Mouse (Mus musculus) lung, embryonic 15.5 days (tissue): Measurements from ENCODE around the gene Ubp1. TPM values are rescaled to one million over a fixed set of nuclear protein-coding genes. Genes with fewer than 3 reads are reported as not detected.

Source experiments
- ATAC-seq: fragments of 200-750 bp; cut with Nextera tagmentation; 2 replicates; pipeline ENCODE4 v1.8.0; 2017; ENCODE audit warnings: moderate number of reproducible peaks, borderline replicate concordance; ENCODE audit not compliant: low FRiP score, low TSS enrichment; ENCODE audit errors: extremely low read depth
- H3K27ac ChIP-seq: fragments of 300-500 bp; sonication (generic); 2 replicates; pipeline ENCODE4 v1.5.1; 2015; ENCODE audit warnings: moderate library complexity, mild to moderate bottlenecking, inconsistent platforms
- H3K27me3 ChIP-seq: fragments of 300-500 bp; sonication (generic); 2 replicates; pipeline ENCODE4 v1.6.1; 2015; ENCODE audit warnings: inconsistent platforms
- H3K36me3 ChIP-seq: fragments of 300-500 bp; sonication (generic); 2 replicates; pipeline ENCODE4 v1.6.1; 2015; ENCODE audit warnings: inconsistent platforms
- H3K4me1 ChIP-seq: fragments of 300-500 bp; sonication (generic); 2 replicates; pipeline ENCODE4 v1.6.1; 2015; ENCODE audit warnings: inconsistent platforms
- H3K4me2 ChIP-seq: fragments of 300-500 bp; sonication (generic); 2 replicates; pipeline ENCODE4 v1.6.1; 2015; ENCODE audit warnings: inconsistent platforms, mild to moderate bottlenecking, moderate library complexity
- H3K4me3 ChIP-seq: fragments of 300-500 bp; sonication (generic); 2 replicates; pipeline ENCODE4 v1.5.1; 2015; ENCODE audit warnings: mild to moderate bottlenecking, inconsistent platforms
- H3K9ac ChIP-seq: fragments of 300-500 bp; sonication (generic); 2 replicates; pipeline ENCODE4 v1.6.1; 2015; ENCODE audit warnings: inconsistent platforms
- H3K9me3 ChIP-seq: fragments of 300-500 bp; sonication (generic); 2 replicates; pipeline ENCODE4 v1.6.1; 2016; ENCODE audit warnings: inconsistent platforms
- WGBS: fragments of 180-500 bp; shearing (Covaris S2); methylation state at CpG from one replicate; pipeline ENCODE4 v1.1.7; 2015; 5-methylcytosine and 5-hydroxymethylcytosine counted together
- polyA plus RNA-seq: library from polyadenylated mRNA; unstranded; fragments of >200 nt; fragmentation: Nextera tagmentation; extraction: Ambion mirVana; gene quantifications from 2 replicates; pipeline ENCODE4 v1.2.1, GENCODE M21; 2015

The Ubp1 gene
- polyA plus RNA-seq, 1 experiment from 2014 or later = 33.8 TPM

DNA sequence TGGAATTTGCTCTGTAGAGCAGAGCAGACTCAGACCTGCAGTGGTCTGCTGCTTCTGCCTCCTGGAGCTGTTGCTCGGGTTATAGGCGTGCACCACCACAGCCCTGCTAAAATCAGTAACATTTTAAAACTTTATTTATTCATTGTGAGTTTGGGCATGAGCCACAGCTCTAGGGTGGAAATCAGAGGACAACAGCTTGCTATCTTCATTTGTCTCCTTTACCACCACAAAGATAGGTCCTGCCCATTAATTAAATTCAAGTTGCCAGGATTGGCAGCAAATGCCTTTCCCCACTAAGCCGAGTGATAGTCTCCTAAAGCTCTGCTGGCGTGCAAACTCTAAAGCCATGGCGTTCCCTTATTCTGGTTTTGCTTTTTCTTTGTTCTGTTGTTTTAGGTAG, 4.9 kb downstream of the Ubp1 start:
- Histone ChIP-seq H3K9ac (no peak overlapping the region), H3K4me1 (peaks cover 21% of the 10 kb centered on the region), H3K4me3 (no peak overlapping the region), H3K27me3 (no peaks in the 10 kb centered on the region), H3K27ac (no peak overlapping the region), H3K36me3 (no peaks in the 10 kb centered on the region), H3K4me2 (no peak overlapping the region), H3K9me3 (no peaks in the 10 kb centered on the region)
- ATAC-seq = no peak
- WGBS = 80% methylated on average over 5 of the region's 5 CpGs

DNA sequence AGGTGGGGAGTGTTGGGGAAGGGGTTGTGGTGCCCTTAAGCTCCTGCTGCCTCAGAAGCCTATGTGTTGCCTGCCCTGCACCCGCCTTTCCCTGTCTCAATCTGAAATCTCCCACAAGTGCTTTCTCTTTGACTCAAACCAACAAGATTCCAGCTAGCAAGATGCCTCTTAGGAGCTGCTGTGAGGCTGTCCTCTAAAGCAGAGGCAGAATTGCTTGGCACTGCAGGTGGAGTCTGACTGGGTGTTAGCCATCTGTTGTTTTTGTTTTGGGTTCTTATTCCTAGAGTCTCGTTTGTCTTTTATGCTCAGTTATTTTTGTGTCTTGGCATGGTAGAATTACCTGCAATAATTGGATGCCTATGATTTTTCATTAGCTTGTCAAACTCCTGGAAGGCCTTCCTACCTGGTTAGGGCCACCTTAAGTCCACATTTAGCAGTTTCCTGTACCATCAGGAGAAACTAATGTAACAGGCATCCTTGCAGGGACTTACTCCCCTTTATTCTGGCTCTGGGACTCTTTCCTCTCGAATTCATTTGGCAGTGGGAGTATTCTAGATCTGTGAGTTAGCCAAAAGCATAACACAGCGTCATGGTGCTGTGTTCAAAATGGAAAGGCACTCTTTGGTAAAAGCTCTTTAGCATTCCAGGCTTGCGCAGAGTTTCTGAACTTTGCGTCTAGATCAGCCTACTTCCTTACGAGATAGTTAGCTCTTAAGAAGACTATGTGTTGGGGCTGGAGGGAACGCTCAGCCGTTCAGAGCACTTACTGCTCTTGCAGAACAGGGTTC, 8.5 kb downstream of the Ubp1 start:
- Histone ChIP-seq H3K4me2 (no peak overlapping the region), H3K4me1 (peaks cover 6% of the 10 kb centered on the region; the same call in 1 of the 2 replicates), H3K36me3 (no peaks in the 10 kb centered on the region), H3K4me3 (no peak overlapping the region), H3K9me3 (no peaks in the 10 kb centered on the region), H3K27ac (no peak overlapping the region), H3K27me3 (no peaks in the 10 kb centered on the region), H3K9ac (no peak overlapping the region)
- 78% methylated on average over 9 of the region's 9 CpGs for WGBS
- no peak for ATAC-seq

DNA sequence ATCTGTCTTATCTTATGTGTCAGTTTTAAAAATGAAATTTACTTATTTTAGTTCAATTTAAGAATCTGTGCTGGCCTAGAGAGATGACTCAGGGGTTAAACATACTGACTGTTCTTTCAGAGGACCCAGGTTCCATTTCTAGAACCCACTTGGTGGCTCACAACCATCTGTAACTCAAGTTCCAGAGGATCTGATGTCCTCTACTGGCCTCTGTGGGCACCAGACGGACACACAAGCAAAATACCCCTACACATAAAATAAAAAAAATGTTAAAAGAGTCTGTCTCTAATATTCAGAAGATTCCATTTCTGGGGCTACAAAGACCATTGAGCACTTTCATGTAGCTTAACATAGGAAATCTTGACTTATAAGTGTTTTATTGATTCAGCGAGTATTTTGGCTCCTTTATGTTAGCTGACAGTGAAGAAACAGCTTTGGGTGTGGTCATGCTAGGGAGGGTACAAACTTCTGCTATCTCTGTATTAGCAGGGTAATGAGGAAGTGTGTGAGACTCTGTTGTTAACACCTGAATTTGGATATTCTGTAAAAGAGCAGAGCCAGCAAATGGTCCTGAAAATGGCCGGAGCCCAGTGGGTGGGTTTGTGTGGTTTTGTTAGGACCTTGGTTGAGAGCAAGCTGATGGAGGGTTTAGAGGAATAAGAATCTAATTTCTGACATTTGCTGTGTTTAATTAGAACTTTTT, 10.5 kb downstream of the Ubp1 start:
- ATAC-seq = no peak
- Histone ChIP-seq H3K4me1 (no peaks in the 10 kb centered on the region), H3K27me3 (no peaks in the 10 kb centered on the region), H3K27ac (no peak overlapping the region), H3K4me3 (no peak overlapping the region), H3K36me3 (peaks cover 8% of the 10 kb centered on the region), H3K9ac (no peak overlapping the region), H3K9me3 (no peaks in the 10 kb centered on the region), H3K4me2 (no peak overlapping the region)
- WGBS = 76% methylated on average over 3 of the region's 3 CpGs

DNA sequence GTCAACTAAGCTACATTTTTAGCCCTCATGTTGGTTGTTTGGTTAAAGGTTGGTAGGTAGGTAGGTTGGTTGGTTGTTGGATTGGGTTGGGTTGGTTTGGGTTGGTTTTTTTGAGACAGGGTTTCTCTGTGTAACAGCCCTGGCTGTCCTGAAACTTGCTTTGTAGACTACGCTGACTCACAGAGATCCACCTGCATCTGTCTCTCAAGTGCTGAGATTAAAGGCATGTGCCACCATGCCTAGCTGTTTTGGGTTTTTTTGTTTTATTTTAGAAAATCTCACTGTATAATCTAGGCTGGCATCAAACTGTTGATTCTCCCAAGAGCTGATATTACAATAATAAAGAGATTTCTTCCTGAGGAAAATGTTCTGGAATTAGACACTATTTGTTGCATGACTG, 12.6 kb downstream of the Ubp1 start:
- H3K27ac ChIP-seq = no peak overlapping the region
- no peaks in the 10 kb centered on the region for H3K9me3 ChIP-seq
- H3K4me1 ChIP-seq = no peaks in the 10 kb centered on the region
- peaks cover 21% of the 10 kb centered on the region for H3K36me3 ChIP-seq
- WGBS = 94% methylated on average over 1 of the region's 1 CpGs
- H3K4me3 ChIP-seq = no peak overlapping the region
- ATAC-seq = no peak
- H3K9ac ChIP-seq = no peak overlapping the region
- no peaks in the 10 kb centered on the region for H3K27me3 ChIP-seq
- no peak overlapping the region for H3K4me2 ChIP-seq

DNA sequence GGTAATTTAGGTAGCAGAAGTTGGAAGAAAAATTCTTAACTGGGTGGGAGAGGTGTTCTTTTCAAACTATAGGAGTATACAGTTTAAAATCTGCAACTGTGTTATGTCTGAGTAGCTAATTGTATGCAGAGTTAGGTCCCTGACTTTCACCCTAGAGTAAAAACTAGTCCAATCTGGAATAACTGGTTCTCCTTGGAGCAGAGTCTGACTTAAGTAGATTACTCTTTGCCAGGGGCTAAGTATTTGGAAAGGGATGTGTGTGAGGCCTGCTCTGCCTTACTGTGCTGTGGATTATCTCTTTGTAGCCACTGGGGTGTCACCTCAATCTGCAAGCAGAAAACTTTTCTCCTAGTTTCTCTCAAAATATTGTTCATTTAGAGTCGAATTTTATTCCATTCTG, 16.5 kb downstream of the Ubp1 start:
- 86% methylated on average over 1 of the region's 1 CpGs for WGBS
- H3K27ac ChIP-seq = no peak overlapping the region
- H3K9me3 ChIP-seq = no peaks in the 10 kb centered on the region
- H3K4me3 ChIP-seq = no peak overlapping the region
- no peak overlapping the region for H3K4me2 ChIP-seq
- H3K36me3 ChIP-seq = peaks cover 26% of the 10 kb centered on the region
- no peak for ATAC-seq
- no peaks in the 10 kb centered on the region for H3K4me1 ChIP-seq
- H3K9ac ChIP-seq = no peak overlapping the region
- H3K27me3 ChIP-seq = no peaks in the 10 kb centered on the region

DNA sequence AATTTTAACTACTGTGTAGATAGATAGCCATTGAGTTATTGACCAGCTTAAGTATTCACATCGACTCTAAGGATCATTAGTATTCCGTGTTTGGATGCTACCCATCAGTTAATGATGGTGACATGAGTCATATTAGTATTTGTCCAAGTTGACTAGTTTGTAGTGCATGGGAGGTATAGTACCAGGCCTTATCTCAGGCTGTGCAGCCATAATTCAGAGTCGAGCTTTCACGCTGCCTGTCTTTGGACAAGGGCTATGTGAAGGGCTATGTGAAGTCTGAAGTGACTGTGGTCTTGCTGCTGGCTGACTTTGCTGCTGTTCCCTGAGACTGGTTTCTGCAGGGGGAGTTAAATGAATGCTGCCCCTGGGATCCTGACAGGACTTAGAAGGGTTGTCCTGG, 27.0 kb downstream of the Ubp1 start:
- H3K27ac ChIP-seq = no peak overlapping the region
- H3K4me2 ChIP-seq = no peak overlapping the region
- no peak for ATAC-seq
- H3K36me3 ChIP-seq = peaks cover 46% of the 10 kb centered on the region
- H3K9ac ChIP-seq = no peak overlapping the region
- WGBS = 95% methylated on average over 4 of the region's 4 CpGs
- H3K9me3 ChIP-seq = no peaks in the 10 kb centered on the region
- H3K27me3 ChIP-seq = no peaks in the 10 kb centered on the region
- no peak overlapping the region for H3K4me3 ChIP-seq
- H3K4me1 ChIP-seq = no peaks in the 10 kb centered on the region

DNA sequence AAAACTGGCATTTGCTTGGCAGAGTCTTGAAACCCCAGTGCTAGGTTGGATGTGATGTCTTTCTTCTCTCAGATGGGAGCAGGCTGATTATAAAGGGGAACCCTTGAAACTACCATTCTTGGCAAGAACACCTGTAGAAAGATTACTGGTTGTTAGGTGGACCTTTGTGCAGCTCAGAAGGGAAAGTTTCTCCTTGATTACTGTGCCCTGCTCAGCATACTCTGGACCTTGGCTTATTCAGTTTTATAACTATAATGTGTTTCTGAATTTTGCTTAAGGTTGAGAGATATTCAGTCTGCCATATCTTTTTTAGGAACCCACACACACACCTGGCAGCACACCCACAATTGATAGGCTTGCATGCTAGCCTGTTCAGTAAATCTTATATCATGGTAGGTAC, 33.0 kb downstream of the Ubp1 start:
- Histone ChIP-seq H3K36me3 (peaks cover 81% of the 10 kb centered on the region), H3K4me3 (no peak overlapping the region), H3K9ac (no peak overlapping the region), H3K27me3 (no peaks in the 10 kb centered on the region), H3K27ac (no peak overlapping the region), H3K9me3 (no peaks in the 10 kb centered on the region), H3K4me2 (no peak overlapping the region), H3K4me1 (no peaks in the 10 kb centered on the region)
- no peak for ATAC-seq

DNA sequence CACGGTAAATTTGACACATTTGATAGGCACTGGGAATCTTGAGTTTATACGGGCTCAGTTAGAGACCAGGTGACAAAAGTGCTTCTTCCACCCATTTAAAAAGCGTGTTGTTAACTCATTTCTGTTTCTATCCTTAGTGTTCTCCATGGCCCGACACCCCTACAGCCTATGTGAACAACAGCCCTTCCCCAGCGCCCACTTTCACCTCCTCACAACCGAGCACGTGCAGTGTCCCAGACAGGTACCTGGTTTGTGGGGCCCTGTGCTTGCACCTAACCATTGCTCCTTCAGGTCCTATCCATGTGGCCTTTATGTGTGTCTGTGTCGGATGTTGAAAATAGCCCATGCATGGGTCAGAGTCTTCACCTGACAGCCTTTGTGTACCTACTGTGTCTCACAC, 33.7 kb downstream of the Ubp1 start:
- Histone ChIP-seq H3K4me2 (no peak overlapping the region), H3K36me3 (peaks cover 82% of the 10 kb centered on the region), H3K4me3 (no peak overlapping the region), H3K9ac (no peak overlapping the region), H3K27ac (no peak overlapping the region), H3K4me1 (no peaks in the 10 kb centered on the region), H3K9me3 (no peaks in the 10 kb centered on the region), H3K27me3 (no peaks in the 10 kb centered on the region)
- ATAC-seq = no peak
- WGBS = 93% methylated on average over 8 of the region's 8 CpGs

DNA sequence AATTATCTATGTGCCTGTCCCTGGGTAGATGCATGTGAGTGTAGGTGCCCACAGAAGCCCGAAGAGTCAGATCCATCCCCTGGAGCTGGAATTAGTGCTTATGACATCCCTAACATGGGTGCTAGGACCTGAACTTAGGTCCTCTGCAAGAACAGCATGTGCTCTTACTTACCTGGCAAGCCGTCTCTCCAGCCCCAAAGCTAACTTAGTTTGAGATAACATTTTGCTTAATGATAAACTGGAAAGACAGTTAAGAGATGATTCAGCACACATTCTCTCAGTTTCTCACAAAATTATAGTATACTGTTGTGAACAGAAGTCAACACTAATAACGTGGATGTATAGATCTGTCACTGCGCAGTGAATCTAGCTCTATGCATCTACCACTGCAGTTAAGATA, 36.1 kb downstream of the Ubp1 start:
- Histone ChIP-seq H3K4me3 (no peak overlapping the region), H3K9ac (no peak overlapping the region), H3K9me3 (no peaks in the 10 kb centered on the region), H3K4me1 (no peaks in the 10 kb centered on the region), H3K36me3 (peaks cover 91% of the 10 kb centered on the region), H3K27ac (no peak overlapping the region), H3K27me3 (no peaks in the 10 kb centered on the region), H3K4me2 (no peak overlapping the region)
- ATAC-seq = no peak
- WGBS = 94% methylated on average over 4 of the region's 4 CpGs

DNA sequence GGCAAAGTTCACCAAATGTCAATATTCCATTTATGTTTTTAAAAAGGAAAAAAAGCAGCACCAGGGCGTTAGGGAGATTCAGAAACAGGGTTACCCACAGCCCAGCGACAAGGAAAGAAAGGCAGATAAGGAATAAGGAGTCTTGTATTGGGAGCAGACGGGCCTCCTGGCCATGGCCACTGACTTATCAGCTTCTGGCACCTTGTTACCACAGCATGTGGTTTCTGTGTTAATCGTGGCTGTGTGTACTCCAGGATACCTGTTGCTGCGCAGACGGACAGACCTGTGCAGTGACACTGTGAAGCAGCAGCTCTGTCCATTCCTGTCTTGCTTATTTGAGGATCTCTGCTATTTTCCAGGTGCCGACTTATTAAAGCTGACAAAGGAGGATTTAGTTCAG, 38.2 kb downstream of the Ubp1 start:
- Histone ChIP-seq H3K4me1 (no peaks in the 10 kb centered on the region), H3K36me3 (peaks cover 85% of the 10 kb centered on the region), H3K9ac (no peak overlapping the region), H3K9me3 (no peaks in the 10 kb centered on the region), H3K4me3 (no peak overlapping the region), H3K27me3 (no peaks in the 10 kb centered on the region), H3K4me2 (no peak overlapping the region), H3K27ac (no peak overlapping the region)
- peak; percentile 77; the same call in 1 of the 2 replicates for ATAC-seq
- 83% methylated on average over 7 of the region's 7 CpGs for WGBS

DNA sequence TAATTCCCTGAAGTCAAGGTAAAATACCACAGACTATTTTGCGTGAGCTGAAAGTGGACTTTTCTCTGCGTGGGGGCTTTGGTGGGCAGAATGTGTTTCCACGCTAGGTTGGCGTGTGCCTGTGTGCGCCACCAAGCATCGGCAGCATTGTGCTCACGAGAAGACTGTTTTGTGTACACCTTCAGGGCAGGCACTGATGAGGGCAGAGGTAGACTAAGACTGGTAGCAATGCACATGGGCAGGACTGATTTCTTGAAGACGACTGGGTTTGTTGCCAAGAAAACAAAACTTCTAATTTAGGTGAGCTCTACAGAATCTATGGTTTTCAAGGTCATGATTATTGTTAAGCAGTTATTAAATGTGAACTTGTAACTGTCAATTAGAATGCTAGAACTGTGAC, 38.7 kb downstream of the Ubp1 start:
- Histone ChIP-seq H3K36me3 (peaks cover 85% of the 10 kb centered on the region), H3K27me3 (no peaks in the 10 kb centered on the region), H3K27ac (no peak overlapping the region), H3K4me1 (no peaks in the 10 kb centered on the region), H3K4me3 (no peak overlapping the region), H3K4me2 (no peak overlapping the region), H3K9ac (no peak overlapping the region), H3K9me3 (no peaks in the 10 kb centered on the region)
- ATAC-seq = no peak
- 92% methylated on average over 8 of the region's 8 CpGs for WGBS

DNA sequence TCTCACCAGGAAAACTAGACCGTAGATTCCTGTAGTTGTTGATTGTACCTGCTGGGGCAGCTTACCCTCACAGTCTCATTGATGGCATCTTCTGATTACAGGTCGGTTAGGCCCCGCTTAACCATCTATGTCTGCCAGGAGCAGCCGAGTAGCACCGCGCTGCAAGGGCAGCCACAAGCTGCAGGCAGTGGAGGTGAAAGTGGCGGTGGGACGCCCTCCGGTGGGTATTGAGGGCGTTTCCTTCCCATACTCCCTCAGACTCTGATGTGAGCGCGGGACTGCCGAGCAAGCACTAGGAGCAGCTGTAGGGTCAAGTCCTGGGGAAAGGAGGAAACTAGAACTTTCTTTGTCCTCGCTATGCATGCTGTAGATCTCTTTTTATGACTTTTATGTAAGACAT, 39.3 kb downstream of the Ubp1 start:
- H3K36me3 ChIP-seq = peaks cover 85% of the 10 kb centered on the region
- no peak overlapping the region for H3K27ac ChIP-seq
- no peaks in the 10 kb centered on the region for H3K4me1 ChIP-seq
- WGBS = 88% methylated on average over 14 of the region's 14 CpGs
- no peak for ATAC-seq
- no peak overlapping the region for H3K4me3 ChIP-seq
- no peak overlapping the region for H3K9ac ChIP-seq
- no peaks in the 10 kb centered on the region for H3K27me3 ChIP-seq
- H3K9me3 ChIP-seq = no peaks in the 10 kb centered on the region
- H3K4me2 ChIP-seq = no peak overlapping the region
